Mouse (Mus musculus) lung, postnatal 0 days (tissue): ENCODE measurements around the gene Gsg1.

Experiments used
- CTCF ChIP-seq: IDR thresholded peaks from 2 replicates; pipeline ENCODE4 v1.5.1; 2016; ENCODE audit warnings: antibody characterized with exemption, mild to moderate bottlenecking
- EP300 ChIP-seq: IDR thresholded peaks from 2 replicates; pipeline ENCODE4 v1.6.1; 2016; ENCODE audit warnings: antibody characterized with exemption, mild to moderate bottlenecking, control low read depth

DNA sequence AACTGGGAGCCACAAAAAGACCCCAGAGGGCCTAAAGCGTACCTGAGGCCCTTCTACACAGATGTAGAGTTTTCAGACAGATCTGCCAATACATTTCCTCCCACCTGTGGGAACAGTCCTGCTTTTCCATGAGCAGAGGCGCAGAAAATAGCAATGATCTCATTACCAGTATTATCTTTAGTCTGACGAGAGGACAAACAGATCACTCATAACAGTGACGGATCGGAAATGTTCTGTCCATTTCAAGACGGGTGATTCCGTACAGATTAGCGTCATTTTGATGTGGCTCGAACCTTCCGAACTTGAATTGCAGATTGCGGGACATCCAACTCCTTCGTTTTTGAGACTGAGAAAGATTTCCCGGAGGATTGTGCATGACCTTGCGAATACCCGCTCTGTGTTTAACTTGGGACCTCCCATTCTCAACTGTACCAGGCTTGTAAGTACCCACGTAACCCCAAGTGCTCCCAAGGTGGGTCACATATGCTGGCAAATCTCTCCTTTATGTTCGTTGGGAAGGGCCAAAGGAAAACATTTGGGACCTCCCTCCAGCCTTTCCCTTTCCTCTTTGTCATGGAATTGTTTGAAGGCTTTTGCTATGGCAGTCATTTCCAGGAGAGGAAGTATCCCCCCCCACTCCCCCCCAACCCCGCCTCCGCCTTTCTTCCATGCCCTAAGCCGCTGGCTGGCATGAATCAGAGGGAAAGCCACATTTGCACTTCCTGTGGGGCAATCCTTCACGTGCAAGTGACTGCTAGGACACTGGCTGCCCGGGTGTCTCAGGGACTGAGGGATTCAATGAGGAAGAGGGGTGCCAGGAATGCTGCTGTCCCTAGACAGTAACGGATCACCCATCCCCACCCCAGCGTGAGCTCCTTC is 2.1 kb downstream of the Gsg1 start:
- TF ChIP-seq CTCF (no peak), EP300 (peak; percentile 95)
